Mouse (Mus musculus) liver, adult 2 months (tissue): ENCODE results near the gene Foxq1. TPM values are rescaled to one million over a fixed set of nuclear protein-coding genes. Genes with fewer than 3 reads are reported as not detected.

Experiments
- DNase-seq: peaks from one replicate; pipeline ENCODE4 v3.0.0-alpha.2; 2011; ENCODE audit warnings: low read depth, low spot score; ENCODE audit errors: extremely low read depth
- H3K27ac ChIP-seq: fragments of 200-500 bp; replicated peaks from 2 replicates; pipeline ENCODE4 v1.5.1; 2012; ENCODE audit warnings: low read depth, mild to moderate bottlenecking, control low read depth, inconsistent platforms, low read length; ENCODE audit not compliant: insufficient read depth
- H3K27me3 ChIP-seq: fragments of 200-500 bp; 2 replicates; pipeline ENCODE4 v1.6.1; 2012; ENCODE audit warnings: mild to moderate bottlenecking, moderate library complexity, low read length, inconsistent platforms; ENCODE audit not compliant: control insufficient read depth, insufficient read depth
- H3K36me3 ChIP-seq: fragments of 200-500 bp; 2 replicates; pipeline ENCODE4 v1.6.1; 2012; ENCODE audit warnings: low read length, inconsistent platforms; ENCODE audit not compliant: control insufficient read depth, insufficient read depth
- H3K4me1 ChIP-seq: fragments of 200-500 bp; 2 replicates; pipeline ENCODE4 v1.6.1; 2011; ENCODE audit warnings: low read length; ENCODE audit not compliant: control insufficient read depth, insufficient read depth
- H3K4me3 ChIP-seq: fragments of 200-500 bp; 2 replicates; pipeline ENCODE4 v1.5.1; 2011; ENCODE audit warnings: low read depth, mild to moderate bottlenecking, control low read depth, low read length, moderate library complexity; ENCODE audit not compliant: insufficient read depth
- H3K79me2 ChIP-seq: fragments of 200-500 bp; 2 replicates; pipeline ENCODE4 v1.6.1; 2012; ENCODE audit warnings: inconsistent platforms, mild to moderate bottlenecking, low read length, moderate library complexity; ENCODE audit not compliant: control insufficient read depth, insufficient read depth
- H3K9ac ChIP-seq: fragments of 200-500 bp; 2 replicates; pipeline ENCODE4 v1.6.1; 2012; ENCODE audit warnings: low read depth, mild to moderate bottlenecking, control low read depth, inconsistent platforms, low read length
- CTCF ChIP-seq: fragments of 200-500 bp; IDR thresholded peaks from 2 replicates; pipeline ENCODE4 v1.5.1; 2011; ENCODE audit warnings: low read depth, low read length, control low read depth
- POLR2A ChIP-seq: fragments of 200-500 bp; IDR thresholded peaks from 2 replicates; pipeline ENCODE4 v1.6.1; 2011; ENCODE audit warnings: low read length, control low read depth; ENCODE audit not compliant: insufficient read depth; ENCODE audit errors: extremely low read depth
- WGBS: fragments of 180-500 bp; shearing (Covaris S2); methylation state at CpG from one replicate; pipeline ENCODE4 v1.1.7; 2018; 5-methylcytosine and 5-hydroxymethylcytosine counted together
- polyA plus RNA-seq: library from polyadenylated mRNA; depleted of rRNA; stranded (reverse); fragments of >200 nt; gene quantifications from 2 replicates; pipeline ENCODE4 v1.2.3, GENCODE M21; 2012
- total RNA-seq: library from RNA; depleted of rRNA; stranded (reverse); fragments of >200 nt; gene quantifications from 2 replicates; pipeline ENCODE4 v1.2.3, GENCODE M21; 2014

Foxq1 gene
- total and polyA plus RNA-seq, 2 experiments = 1.6 to 10.2 TPM

GRCm38 (mm10) chr13:31564394-31564793 is 8.5 kb downstream of the Foxq1 start:
- DNase-seq = no peak
- Histone ChIP-seq H3K4me3 (no peak overlapping the region), H3K79me2 (peaks cover 6% of the 10 kb centered on the region), H3K4me1 (peaks cover 2% of the 10 kb centered on the region), H3K36me3 (no peaks in the 10 kb centered on the region), H3K27ac (no peak overlapping the region), H3K27me3 (no peaks in the 10 kb centered on the region), H3K9ac (no peak overlapping the region)
- TF ChIP-seq CTCF (no peak), POLR2A (no peak)
- 41% methylated on average over 6 of the region's 6 CpGs for WGBS

DNA sequence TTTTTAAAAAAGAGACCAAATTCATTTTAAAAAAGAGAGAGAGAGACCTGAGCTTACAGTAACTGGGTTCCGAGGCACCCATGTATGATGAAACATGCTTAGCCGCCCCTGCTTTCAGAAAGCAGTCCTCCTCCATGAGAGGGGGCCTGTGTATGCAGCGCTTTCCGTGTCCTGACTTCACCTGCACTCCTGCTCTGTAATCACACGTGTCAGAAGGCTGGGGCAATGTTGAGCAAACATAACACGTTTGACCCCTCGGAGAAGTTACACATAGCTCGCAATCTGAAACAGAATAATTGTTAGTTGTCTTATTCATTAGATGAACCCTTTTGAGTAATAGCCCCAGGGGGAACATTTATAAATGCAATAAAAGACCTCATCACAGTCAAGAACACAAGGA is 11.2 kb downstream of the Foxq1 start:
- Histone ChIP-seq H3K27ac (no peak overlapping the region), H3K27me3 (no peaks in the 10 kb centered on the region), H3K4me3 (no peak overlapping the region), H3K4me1 (peaks cover 2% of the 10 kb centered on the region), H3K36me3 (no peaks in the 10 kb centered on the region), H3K9ac (no peak overlapping the region), H3K79me2 (no peaks in the 10 kb centered on the region)
- TF ChIP-seq POLR2A (no peak), CTCF (no peak)
- 28% methylated on average over 8 of the region's 8 CpGs for WGBS
- peak; percentile 51 for DNase-seq

- 79% methylated on average over 6 of the region's 6 CpGs for WGBS
- DNase-seq = no peak
- Histone ChIP-seq H3K27ac (no peak overlapping the region), H3K4me3 (no peak overlapping the region), H3K9ac (no peak overlapping the region), H3K36me3 (no peaks in the 10 kb centered on the region), H3K4me1 (peaks cover 2% of the 10 kb centered on the region), H3K79me2 (no peaks in the 10 kb centered on the region), H3K27me3 (no peaks in the 10 kb centered on the region)
- TF ChIP-seq POLR2A (no peak), CTCF (no peak)
Measured at GRCm38 (mm10) chr13:31567617-31568294, 11.8 kb downstream of the Foxq1 start.

DNA sequence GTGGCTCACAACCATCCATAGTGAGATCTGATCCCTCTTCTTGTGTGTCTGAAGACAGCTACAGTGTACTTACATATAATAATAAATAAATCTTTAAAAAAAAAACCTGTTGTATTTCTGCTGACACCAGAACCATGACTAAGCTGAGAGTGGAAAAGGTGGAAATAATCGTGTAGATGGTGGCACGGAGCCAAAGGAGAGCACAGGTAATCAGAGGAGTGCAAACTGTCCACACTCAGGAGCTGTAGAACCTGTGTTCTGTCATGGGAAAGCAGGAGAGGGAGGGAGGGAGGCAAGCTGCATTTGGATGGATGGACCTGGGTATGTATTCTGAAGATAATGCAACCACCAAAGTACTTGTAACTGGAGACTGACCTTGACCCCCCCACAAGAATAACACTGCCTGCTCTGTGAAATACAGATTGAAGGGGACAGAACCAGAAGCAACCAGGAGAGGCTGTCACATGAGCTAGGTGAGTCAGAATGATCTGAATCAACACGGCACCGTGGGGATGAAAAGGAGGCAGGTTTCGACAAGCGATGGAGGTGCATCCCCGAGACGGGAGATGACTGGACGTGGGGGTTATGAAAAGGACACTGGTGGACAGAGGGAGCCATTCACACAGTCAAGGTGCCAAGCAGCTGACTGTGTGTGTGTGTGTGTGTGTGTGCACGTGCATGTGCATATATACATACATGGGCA is 17.0 kb downstream of the Foxq1 start:
- TF ChIP-seq CTCF (no peak), POLR2A (no peak)
- Histone ChIP-seq H3K4me3 (no peak overlapping the region), H3K27me3 (no peaks in the 10 kb centered on the region), H3K9ac (no peak overlapping the region), H3K4me1 (peaks cover 3% of the 10 kb centered on the region), H3K79me2 (no peaks in the 10 kb centered on the region), H3K36me3 (no peaks in the 10 kb centered on the region), H3K27ac (no peak overlapping the region)
- 85% methylated on average over 10 of the region's 10 CpGs for WGBS
- no peak for DNase-seq

DNA sequence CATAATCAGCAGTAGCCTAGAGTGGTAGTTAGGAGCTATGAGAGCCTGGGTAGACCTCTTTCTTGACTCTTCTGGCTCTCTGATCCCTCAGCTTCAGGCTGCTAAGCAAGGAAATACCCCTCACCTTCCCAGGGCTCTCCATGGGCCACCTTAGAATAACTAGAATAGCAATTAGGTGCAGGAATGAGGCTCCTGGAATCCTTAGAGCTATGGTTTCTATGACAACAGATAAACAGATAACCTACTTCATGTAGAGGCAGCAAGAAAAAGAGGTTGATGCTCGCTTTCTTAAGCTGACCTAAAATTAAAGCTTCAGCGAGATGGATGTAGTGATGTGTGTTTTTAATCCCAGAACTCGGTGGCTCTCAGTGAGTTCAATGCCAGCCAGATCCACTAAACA is 18.7 kb downstream of the Foxq1 start:
- WGBS = 87% methylated on average over 3 of the region's 3 CpGs
- H3K4me3 ChIP-seq = no peak overlapping the region
- H3K9ac ChIP-seq = no peak overlapping the region
- no peak overlapping the region for H3K27ac ChIP-seq
- DNase-seq = no peak
- H3K79me2 ChIP-seq = no peaks in the 10 kb centered on the region
- peaks cover 3% of the 10 kb centered on the region for H3K4me1 ChIP-seq
- no peaks in the 10 kb centered on the region for H3K36me3 ChIP-seq
- TF ChIP-seq POLR2A = no peak
- no peak for TF ChIP-seq CTCF
- H3K27me3 ChIP-seq = no peaks in the 10 kb centered on the region

DNA sequence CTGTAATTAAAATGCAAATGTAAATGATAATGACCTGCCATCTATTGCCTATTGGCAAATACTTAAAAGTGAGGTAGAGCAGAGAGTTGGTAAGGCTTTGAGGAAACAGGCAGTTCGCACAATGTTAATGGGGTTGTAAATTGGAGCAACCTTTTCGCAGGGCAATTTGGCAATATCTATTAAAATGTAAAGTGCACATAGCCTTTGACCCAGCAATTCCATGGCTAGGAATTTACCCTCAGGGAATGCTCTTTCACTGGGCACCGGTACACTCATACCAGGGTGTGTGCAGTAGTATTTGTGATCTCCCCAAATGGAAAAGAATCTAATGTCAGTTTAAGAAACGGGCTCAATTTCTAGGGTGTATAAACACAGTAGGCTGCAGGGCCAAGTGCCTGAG is 20.8 kb downstream of the Foxq1 start:
- Histone ChIP-seq H3K4me3 (no peak overlapping the region), H3K79me2 (no peaks in the 10 kb centered on the region), H3K36me3 (no peaks in the 10 kb centered on the region), H3K27me3 (no peaks in the 10 kb centered on the region), H3K27ac (no peak overlapping the region), H3K4me1 (peaks cover 3% of the 10 kb centered on the region), H3K9ac (no peak overlapping the region)
- 74% methylated on average over 4 of the region's 4 CpGs for WGBS
- no peak for DNase-seq
- no peak for TF ChIP-seq CTCF
- TF ChIP-seq POLR2A = no peak
